Mouse (Mus musculus): ENCODE data around the gene Tcam1.
"Not testable (repeated sequence)": the region's sequence is repeated elsewhere in the genome, so short reads cannot be mapped to it uniquely, and the experiment has no call there.

The Tcam1 gene

DNA sequence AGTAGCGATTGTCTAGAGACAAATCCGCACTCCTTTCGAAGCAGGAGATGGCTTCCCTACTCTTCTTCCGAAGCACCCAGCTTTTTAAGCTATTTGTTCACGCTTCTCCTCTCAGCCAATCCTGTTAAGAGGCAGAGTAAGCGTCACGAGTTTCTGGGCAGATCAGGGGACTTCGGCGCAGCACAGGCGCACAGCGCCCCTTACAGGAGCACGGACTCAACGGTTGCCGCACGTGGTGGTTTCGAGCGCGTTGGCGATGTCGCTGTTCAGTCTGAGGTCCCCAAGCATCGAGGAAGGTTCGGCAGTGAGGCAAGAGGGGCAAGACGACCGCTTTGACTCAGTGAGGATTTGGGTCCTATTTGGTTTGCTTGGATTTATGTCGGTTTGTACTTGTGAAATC lies at the start of gene Tcam1:
TSS of gene Tcam1 (plus strand) at position 219 of the 400 bp plus-strand sequence.
- peak; percentile 97 for DNase-seq (ENCODE audit: low spot score)

DNA sequence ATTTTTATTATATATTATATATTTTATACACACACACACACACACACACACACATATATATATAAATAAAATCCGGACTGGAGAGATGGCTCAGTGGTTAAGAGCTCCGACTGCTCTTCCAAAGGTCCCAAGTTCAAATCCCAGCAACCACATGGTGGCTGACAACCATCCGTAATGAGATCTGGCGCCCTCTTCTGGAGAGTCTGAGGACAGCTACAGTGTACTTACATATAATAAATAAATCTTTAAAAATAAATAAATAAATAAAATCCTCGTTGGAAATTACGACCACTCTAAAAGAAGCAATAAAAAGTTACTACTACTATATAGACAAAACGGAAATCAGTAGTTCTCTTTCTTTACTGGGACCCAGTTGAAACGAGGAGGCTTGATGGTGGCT lies 42.5 kb upstream of the Tcam1 start:
- not testable (repeated sequence) for DNase-seq (ENCODE audit: low spot score)

DNA sequence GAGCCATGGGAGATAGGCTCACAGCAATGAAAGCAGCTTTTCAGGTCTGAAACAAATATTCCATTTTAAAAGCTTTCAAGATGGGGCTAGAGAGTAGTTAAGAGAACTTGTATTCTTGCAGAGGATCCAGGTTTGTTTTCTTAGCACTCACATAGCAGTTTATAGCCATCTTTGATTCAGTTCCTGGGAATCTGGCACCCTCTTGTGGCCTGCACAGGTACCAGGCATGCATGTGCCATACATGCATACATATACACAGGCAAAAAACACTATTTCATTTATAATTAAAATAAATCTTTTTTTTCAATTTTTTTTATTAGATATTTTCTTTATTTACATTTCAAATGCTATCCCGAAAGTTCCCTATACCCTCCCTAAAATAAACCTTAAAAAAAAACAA lies 29.6 kb upstream of the Tcam1 start:
- no peak for DNase-seq (ENCODE audit: low spot score)

DNA sequence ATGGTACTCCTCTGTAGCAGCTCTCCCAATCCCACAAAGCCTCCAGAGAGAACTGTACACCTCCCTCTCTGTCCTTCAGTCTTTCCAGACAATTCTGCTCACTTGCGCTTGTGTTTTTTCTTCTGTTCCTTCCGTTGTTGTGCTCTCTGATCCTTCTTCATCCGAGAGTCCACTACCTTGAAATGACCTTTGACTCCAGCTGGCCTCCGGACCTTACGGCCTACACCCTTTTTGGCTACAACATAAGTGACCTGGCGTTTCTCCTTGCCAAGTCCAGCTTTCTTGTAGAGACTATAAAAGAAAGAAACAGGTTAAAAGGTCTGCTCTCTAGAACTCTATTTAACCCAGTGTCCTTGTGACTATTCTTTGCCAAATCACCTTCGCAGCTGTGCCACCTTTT lies 27.1 kb upstream of the Tcam1 start:
- DNase-seq (ENCODE audit: low spot score), result no peak

DNA sequence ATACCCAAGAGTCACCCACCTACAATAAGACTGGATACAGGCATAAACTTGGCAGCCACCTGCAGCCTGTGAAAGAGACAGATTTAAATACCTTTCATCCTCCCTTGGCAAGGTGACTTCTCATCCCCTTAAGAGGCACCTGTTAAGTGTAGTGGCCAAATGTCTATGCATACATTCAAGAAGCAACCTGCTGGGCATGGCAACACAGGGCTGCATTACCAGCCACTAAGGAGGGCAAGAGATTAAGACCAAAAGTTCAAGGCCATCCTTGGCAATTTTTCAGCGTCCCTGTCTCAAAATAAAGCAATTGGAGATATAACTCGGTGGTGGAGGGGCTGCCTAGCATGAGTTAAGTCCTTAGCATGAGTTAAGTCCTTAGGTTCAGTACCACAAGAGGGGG lies 21.7 kb upstream of the Tcam1 start:
- DNase-seq (ENCODE audit: low spot score), result no peak

GRCm38 (mm10) chr11:106255174-106255573 lies 21.3 kb upstream of the Tcam1 start:
- DNase-seq (ENCODE audit: low spot score), result peak; percentile 12

DNA sequence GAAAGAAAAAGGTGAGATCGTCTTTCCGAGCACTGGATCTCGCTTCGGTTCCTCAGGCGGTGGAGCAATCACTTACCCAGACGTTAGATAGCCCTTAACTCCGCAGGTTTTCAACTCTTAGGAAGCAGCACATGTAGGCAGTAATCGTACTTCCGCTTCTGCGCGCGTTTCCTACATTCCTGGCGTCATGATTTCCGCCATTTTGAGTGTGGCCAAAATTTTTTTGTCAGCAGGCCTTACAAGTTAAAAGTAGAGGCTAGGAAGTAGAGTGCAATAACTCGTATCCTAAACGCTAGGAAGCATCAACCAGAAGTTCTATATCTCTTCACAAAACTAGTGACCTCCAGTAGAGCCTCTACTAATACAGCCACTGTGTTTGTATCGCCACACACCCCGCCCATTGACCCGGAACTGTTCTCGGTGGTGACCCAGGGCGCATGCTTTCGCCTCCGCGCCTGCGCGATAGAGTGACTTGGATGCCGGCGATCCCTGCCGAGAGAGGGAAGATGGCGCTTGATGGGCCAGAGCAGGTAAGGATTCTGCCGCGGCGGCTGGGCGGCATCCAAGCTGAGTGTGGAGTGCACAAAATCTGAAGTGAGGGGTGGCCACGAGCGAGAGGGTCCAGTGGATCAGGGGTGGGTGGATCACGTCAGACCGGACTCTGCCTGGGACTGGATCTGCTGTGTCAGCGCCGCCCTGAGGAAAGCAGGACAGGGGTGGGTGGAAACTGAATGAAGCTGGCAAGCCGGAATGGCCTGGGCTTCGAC lies 20.6 kb upstream of the Tcam1 start, which contains the start of the genes Ftsj3 and Psmc5:
TSS of gene Ftsj3 (minus strand) at position 395 of the 767 bp plus-strand sequence.
TSS of gene Psmc5 (plus strand) at position 470 of the 767 bp plus-strand sequence.
- peak; percentile 99 for DNase-seq (ENCODE audit: low spot score)

- DNase-seq (ENCODE audit: low spot score), result no peak
These were observed 19.7 kb upstream of the Tcam1 start for GRCm38 (mm10) chr11:106256775-106257174.

- no peak for DNase-seq (ENCODE audit: low spot score)
These were observed 15.5 kb upstream of the Tcam1 start for GRCm38 (mm10) chr11:106260826-106261450.

DNA sequence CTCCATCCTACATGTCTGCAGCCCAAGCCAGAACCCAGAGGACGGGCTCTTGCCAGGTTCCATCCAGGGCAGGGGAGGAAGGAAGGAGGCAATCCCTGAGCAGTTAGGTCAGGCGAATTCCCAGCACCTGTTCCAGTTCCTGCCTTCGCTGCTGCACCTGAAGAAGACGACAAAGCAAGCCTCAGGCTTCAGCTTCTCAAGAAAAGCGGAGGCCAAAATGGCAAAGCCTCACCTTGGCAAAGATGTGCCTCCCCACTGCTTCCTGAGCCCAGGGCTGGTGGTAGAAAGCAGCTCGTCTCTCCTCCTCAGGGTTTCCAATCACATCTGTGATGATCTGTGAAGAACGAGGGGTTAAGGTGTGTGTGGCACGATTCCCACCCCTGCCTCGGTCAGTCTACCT lies 12.5 kb upstream of the Tcam1 start:
- no peak for DNase-seq (ENCODE audit: low spot score)

DNA sequence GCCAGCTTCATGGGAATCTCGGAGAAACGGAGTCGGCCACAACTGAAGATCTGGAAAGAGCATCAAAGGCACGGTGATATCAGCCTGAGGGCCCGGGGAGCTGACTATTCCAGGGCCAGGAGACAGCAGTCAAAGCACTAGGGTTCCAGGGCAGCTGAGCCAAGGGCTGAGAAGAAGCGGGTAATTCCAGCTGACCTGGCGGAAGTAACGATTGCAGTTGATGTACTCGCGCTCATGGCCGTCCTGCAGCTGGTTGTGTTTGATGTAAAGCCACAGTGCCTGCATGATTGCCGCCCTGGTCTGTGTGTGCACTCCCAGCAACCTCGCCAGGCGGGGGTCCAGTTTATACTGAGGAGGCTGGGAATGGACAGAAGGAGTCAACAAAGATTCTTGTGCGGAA lies 11.5 kb upstream of the Tcam1 start:
- DNase-seq (ENCODE audit: low spot score), result no peak

DNA sequence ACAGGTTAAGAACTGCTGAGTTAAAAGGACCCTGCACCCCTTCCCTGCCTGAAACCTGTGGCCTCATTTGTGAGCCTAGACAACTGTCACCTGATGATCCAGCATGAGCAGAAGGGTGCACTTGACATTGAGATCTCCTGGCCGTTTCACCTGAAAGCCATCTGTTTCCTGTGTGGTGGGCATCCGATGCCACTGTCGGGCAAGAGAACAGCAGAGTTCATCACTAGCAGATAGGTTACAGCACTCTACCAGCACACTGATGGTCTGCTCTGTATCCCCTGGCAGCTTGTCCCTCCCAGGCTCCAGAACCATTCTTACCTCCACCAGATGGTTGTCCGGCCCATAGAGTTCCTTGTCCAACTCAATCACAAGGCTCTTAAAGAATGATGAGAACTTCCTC lies 10.9 kb upstream of the Tcam1 start:
- DNase-seq (ENCODE audit: low spot score), result no peak

DNA sequence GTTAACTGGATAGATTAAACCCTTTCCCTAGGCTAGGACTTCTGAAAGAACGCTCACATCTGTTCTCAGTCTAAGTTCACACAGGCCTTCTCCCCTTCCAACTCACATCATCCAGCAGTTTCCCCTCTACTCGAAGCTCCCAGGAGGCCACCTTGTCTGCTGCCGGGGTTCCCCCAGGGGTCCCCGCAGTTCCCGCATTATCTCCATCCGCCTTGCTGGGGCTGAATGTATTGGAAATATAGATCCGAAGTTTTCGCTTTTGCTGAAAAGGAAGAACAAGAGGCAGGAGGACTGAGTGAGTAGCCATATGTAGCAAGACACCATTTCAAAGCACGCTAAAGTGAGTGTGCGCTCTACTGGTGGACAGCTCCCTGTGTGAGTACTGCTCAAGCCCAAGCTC lies 10.0 kb upstream of the Tcam1 start:
- no peak for DNase-seq (ENCODE audit: low spot score)

DNA sequence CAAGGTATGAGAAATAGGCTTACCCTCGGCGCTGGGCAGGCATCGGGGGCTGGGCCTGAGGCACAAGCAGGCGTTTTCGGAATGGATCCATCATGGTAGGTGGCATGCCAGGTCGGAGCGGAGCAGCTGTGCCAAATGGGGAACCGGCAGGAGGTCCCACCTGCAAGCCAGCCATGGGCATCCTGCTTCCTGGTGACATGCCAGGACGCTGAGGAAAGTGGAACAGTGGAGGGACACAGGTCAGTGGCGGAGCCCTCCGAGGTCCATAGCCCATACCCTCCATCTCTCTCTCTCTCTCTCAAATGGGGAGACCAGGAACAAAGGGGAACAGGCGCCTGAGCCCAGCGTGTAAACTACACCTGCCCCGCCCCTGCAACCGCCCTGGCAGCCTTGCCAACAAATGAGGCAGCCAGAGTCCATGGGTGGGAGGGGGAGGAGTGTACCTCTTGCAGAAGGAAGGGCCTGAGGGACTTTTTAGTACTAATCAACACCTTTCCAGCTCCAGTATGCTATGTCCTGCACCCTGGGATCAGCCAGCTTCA lies 9.1 kb upstream of the Tcam1 start:
- DNase-seq (ENCODE audit: low spot score), result no peak

- DNase-seq (ENCODE audit: low spot score), result peak; percentile 33
These were observed 8.6 kb upstream of the Tcam1 start for GRCm38 (mm10) chr11:106267871-106268270.

GRCm38 (mm10) chr11:106268326-106269059 lies 8.0 kb upstream of the Tcam1 start:
- peak; percentile 48 for DNase-seq (ENCODE audit: low spot score)

GRCm38 (mm10) chr11:106269060-106269431 lies 7.4 kb upstream of the Tcam1 start:
- DNase-seq (ENCODE audit: low spot score), result peak; percentile 38

DNA sequence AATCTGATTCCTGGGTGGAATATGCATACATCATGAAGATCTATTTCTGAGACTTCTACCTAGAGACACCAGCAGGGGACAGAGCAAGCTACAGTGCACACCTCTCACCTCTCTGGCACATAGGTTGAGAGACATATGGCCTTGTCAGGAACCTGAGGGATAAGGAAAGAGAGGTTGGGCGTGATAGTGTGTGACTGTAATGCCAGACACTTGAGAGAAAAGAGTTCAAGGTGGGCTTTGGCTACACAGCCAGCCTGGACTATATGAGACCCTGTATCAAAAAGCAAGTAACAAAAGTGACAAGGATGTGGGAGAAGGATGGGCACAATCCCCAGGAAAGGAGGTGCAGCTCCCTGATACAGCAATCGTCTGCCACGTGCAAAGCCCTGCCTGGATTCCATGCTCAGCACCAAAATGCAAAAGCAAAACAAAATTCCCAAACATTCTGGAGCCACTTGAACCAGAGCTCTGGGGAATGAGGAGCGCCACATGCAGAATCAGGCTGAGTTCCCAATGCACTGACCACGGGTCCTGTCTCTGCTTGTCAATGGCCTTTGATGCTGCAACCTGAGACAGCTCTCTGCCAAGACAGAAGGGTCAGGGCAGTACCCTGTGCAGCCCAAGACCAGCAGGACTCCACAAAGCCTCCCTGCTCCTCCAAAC lies 5.2 kb upstream of the Tcam1 start:
- DNase-seq (ENCODE audit: low spot score), result peak; percentile 61

DNA sequence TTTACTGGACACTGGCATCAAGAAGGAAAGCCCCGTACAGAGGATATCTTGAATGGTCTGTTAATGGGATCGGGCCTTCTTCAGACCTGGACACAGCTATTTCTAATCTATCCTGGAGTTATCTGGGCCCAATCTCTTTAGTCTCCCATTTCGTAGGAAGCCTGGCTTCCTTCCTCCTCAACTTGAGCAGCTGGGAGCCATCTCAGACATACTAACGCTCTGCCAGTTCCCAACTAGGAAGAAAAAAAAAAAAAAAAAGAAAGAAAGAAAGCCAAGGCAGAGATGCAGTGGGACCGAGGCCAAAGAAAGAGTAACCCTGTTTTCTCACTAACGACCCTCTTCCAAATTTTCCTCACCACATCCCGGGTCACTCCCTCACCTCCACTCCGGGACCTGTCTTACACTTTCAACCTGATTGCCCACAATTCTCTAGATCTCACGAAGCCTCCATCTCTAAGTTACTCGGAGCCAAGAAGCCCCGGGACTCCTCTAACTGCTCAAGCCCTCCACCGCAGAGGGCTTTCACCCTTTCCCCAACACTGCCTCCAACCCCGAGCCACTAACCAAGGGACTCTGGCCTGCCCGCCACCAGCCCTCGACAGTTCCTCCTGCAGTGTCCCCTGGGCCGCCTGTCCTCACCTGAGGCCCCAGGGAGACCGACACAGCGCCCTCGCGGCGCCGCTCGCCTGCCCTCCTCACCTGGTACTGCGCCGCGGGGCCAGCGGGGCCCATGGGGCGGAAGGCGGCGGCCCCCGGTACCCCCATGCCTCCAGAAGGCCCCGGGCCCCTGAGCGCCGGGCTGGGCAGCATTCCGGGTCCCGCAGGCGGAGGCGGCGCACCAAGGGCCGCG lies 4.5 kb upstream of the Tcam1 start:
- peak; percentile 42 for DNase-seq (ENCODE audit: low spot score)

DNA sequence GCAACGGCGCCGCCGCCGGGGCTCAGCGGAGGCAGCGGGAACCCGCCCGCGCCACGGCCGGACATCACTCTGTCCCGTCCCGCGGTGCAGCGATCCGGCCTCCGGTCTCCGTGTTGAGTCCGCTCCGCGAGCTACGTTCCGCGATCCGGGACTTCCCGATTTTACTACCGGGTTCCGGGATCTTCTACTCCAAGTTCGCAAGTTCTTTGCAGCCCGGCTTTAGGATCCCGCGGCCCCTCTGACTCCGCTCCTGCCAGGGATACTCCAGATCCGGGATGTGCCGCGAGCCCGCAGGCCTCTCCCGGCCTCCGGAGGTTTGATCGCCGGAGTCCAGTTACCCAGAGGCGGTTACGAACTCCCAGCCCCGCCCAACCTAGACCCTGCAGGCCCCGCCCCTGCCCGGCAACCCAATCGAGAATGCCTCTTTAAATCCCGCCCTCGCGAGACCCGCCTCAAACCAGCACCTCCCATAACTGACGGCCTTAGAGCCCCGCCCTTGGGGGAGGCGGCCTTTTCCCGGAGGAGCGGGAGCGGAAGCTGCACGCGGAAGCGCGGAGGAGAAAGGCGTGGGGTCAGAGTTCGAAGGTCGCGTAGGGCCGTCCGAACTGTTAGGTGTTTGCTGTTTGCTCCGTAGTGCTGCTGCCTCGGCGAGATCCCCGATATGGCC lies 3.7 kb upstream of the Tcam1 start, which contains the start of gene Smarcd2:
TSS of gene Smarcd2 (minus strand) at position 329 of the 667 bp plus-strand sequence.
- peak; percentile 97 for DNase-seq (ENCODE audit: low spot score)
